Mouse (Mus musculus) ovary, postnatal 14 days (tissue): ENCODE data around the gene Arhgef25.
A peak's percentile ranks its signal among the peaks of the same experiment; 100 is the strongest.

Experiments
- DNase-seq: peaks from one replicate; pipeline ENCODE4 v3.0.0; 2022; ENCODE audit warnings: low spot score

Arhgef25 gene

DNA sequence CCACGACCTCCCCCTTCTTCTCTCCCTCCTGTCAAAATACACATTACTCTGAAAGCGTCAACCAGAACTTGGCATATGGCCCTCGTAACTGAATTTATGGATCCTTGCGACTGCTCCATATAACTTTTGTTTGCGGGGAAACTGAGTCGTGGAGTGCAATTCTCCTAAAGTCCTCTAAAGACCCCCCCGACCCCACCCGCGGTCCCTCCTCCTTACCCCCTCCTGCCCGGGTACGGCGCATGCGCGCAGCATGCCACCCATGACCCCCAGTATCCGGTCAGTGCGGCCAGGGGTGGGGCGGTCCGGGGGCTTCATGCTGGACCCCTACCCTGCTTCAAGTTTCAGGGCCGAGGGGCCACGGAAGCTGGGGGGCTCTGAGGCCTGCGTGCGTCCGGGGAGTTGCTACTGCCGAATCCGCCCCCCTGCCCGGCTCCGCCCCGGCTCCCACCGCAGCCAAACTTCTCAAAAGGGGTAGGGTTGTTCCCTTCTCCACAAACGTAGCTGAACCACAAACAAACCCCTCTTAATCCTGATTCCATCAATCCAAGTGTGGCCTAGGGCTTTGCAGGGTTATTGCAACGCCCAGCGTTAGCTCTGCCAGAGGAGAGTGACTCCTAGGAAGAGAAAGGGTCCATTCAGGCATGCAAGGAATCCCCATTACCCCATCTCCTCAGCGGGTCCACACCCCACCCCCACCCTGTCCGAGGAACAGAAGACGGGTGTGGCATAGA lies at the start of gene Arhgef25:
Arhgef25 (minus strand) TSS at position 433 of the 731 bp plus-strand sequence.
- peak; percentile 53 for DNase-seq

DNA sequence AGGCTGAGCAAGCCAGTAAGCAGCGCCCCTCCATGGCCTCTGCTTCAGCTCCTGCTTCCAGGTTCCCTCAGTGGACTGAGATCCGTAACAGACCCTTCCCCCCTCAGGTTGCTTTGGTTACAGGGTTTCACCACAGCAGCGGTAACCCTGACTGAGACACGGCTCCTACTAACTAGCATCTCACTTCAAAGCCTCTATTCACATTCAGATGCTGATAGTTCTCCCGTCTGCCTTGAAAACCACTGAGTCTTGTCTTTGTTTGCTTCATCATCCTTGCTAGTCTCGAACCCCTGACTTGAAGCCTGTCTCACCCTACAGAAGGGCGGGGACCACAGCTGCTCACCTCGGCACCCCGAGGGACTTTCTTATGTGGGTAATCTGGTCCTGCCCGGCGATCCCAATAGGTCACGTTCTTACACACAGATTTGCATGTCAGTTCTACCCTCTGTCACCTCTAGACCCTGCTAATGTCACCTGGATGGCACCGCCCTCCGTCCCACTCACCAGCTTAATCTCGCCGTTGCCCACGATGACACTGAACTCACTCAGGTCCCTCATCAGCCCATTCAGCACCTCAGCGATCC lies 48.5 kb upstream of the Arhgef25 start:
- no peak for DNase-seq

GRCm38 (mm10) chr10:127236541-127236940 lies 46.7 kb upstream of the Arhgef25 start:
- DNase-seq: no peak

DNA sequence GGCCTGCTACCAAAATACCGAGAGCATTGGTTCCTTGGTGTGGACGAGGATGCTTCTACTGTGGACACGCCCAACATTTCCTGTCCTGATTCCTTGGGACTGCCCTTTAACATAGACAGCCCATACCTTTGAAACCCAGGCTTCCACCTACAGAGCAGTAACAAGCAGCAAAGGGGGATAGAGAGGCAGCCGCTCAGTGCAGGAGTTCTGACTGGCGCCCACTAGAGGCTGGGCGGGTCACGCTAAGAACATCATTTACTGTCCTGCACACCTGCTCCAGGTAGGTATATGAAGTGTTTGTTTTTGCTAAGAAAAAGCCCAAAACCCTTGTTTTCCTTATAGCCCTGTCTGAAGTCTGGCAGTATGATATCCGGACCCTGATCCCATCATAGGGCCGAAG lies 43.3 kb upstream of the Arhgef25 start:
- no peak for DNase-seq

DNA sequence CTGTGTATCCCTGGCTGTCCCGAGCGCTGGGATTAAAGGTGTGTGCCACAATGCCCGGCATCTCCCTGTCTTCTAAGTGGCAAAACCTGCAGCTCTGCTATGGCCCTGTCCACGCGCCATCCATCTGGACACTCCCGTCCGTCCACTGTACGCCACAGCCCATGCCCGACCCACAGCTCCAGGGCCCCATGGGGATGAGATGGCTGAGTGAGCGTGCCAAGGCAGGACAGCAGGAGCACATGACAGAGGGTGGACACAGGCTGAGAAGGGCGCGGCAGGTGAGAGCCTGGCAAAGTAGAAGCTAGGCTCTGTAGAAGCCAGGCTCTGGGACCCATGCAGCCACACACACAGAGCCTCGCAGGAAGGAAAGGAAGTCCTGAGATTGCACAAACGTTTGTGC lies 41.9 kb upstream of the Arhgef25 start:
- DNase-seq: no peak

DNA sequence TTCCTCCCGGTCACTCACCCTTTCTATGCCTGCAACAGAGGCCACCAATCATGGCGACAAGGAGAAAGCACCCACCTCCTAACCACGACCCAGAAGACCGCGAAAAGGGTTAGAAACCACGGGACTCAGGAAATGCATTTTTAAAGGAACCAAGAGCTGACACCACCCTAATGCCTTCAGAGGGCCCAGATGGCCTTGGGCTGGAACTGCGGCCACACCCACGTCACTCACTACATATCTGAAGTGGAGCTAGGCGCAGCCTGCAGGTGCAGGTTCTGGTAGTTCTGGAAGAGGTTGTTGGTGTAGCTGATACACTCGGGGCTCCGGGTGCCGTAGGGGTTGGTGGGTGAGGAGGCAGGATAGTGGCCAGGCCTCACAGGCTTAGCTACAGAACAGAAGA lies 40.8 kb upstream of the Arhgef25 start:
- DNase-seq: no peak

DNA sequence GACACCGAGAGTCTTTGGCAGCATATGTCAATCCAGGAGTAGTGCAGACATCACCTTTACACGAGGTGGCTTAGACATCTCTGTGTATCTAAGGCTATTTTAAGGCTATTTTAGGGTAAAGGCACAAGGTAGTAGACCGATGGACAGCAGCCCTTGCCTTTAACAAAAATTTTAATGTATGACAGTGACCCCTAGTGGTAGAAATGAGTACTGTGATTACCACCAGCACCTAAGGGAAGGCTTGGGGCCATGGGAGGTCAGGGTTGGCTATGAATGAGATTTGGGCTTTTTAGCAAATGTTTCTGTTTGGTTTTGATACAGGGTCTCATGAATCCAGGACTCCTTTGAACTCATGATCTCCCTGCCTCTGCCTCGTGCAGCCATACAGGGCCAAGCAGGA lies 39.0 kb upstream of the Arhgef25 start:
- DNase-seq: peak; percentile 62

DNA sequence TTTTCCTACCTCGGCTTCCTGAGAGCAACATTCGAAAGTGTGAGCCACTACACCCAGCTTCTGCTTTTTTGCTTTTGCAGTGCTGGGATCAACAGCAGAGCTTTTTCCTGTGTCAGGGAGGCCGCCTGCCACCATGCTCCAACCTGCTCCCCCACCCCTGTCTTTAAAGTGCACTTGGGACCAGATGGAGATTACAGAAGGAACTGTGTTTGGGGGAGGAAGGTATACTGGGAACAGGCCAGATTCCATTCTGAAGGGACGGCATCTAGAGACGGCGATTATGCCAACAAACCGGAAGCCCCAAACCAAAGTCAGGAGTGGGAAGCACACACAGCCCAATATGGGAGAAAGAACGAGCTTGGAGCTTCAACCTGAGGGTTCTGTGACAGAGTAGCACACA lies 37.3 kb upstream of the Arhgef25 start:
- DNase-seq: no peak

DNA sequence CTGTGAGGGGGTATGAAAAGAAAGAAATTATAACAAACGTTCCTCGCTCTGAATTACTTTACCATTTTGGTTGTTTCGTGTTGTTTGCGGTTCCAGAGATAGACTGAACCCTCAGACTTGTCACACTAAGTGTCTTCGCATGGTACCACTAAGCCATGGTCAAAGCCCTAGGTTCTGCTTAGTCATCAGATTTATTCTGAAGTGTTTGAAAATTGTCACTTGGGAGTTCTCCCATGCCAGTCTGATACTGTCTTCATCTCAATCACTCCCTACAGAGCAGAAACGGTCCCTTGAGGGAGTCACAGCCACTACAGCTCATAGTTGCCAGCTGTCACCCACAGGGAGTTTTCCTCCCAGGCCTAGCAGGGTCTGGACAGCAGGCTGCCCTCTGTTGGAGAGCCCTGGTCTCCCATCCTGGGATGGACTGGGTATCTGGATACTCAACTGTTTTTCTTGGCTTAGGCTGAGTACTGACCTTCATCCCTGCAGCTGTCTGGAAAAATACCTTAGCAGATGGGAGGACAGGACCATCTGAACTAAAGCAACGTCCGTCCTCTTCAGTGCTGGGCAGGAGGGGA lies 36.5 kb upstream of the Arhgef25 start:
- DNase-seq: no peak

DNA sequence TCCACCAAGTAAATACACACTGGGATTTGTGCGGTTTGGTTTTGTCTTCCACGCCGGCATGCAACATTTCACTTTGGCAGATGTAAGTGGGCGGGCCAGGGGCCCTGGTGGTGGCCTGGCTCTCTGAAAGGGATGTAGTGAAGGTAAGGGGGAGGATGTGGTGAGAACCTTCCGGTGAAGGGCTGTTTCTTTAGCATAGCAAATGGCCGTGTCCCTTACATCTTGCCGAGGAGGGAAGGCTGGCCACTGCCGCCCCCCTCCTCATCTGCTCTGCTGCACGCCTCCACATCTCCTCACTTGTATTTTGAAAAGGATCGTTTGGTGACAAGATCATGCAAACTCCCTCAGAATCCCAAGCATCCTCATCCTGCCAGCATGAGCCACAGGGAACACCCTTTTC lies 35.8 kb upstream of the Arhgef25 start:
- no peak for DNase-seq

DNA sequence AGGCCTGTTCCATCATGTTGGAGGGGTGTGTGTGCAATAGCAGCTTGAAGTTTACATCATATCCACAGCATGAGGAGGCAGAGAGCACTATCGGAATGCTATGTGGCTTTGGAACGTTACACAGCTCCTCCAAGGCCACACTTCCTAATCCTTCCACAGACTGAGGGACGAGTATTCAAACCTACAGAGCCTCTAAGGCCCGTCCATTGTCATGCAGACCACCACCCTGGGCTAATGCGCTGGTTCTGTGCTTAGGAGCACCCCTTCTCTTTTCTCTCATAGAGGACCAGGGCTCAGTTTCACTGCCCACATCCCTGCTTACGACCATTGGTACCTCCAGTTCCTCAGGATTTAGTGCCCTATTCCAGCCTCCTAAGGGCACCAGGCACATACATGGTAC lies 35.3 kb upstream of the Arhgef25 start:
- DNase-seq: no peak

DNA sequence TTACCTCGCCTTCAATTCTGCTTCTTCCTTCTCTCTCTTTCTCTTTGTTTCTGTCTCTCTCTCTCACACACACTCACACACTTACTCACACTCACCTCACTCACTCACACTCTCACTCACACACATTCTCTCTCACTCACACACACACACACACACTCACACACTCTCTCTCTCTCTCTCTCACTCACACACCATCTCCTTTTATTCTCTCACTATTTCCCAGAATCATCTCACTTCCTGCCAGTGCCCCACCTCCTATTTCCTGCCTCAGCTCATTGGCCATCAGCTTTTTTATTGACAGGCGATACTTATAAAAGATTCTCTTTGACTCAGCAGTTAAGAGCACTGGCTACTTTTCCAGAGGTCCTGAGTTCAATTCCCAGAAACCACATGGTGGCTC lies 28.5 kb upstream of the Arhgef25 start:
- no peak for DNase-seq

- no peak for DNase-seq
These were observed 27.3 kb upstream of the Arhgef25 start for GRCm38 (mm10) chr10:127217177-127217576.

DNA sequence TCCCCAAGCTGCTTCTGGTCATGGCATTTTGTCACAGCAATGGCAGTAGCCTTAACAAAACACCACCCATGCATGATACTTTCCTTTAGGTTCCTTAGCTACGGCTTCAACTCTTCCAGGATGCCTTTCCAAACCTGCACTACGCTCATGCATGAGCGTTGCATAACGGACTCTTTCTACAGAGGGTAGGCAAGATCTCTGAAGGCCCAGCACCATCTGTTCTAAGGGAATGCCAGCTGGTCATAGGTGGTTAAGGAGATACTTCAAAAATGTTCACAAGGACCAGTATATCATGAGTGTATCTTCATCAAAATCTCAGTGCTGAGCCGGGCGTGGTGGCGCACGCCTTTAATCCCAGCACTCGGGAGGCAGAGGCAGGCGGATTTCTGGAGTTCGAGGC lies 26.6 kb upstream of the Arhgef25 start:
- no peak for DNase-seq

DNA sequence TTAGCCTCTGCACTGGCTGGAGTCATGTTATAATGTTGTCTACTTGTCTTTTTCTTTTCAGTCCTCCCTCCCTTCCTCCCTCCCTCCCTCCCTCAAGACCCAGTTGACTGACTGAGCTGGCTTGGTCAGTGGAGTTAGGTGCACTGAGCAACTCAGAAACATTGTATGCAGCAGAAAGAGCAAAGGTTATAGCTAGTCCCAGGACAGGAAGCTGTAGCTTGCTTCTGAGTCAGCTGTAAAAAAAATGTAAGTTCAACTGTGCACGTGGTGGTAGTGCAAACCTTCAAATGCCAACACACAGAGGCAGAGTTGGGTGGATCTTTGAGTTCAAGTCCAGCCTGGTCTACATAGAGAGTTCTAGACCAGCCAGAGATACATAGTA lies 24.5 kb upstream of the Arhgef25 start:
- DNase-seq: no peak

DNA sequence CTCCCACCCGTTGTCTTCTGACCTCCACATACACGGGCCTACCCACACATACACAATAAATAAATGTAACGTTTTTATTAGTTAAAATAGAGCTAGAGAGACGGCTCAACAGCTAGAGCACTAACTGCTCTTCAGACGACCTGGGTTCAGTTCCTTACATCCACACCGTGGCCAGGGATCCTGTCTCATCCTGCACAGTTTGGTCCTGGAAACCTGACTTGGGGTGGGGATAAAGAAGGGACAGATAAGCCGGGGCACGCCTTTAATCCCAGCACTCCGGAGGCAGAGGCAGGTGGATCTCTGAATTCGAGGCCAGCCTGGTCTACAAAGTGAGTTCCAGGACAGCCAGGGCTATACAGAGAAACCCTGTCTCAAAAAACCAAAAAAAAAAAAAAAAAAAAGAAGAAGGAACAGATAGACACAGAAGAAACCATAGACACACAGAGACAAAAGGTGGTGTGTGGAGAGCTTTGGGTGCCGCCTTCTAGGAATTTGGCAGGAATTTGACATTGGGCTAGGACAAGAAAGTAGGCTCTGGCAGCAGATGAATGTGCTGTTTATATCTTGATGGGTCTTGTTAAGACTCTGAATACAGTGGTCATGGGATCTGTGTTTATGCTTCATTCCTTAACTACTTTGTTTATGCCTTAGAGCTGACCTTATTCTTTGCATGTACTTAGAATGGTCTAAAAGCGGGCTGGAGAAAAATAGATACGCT lies 24.0 kb upstream of the Arhgef25 start:
- no peak for DNase-seq

- DNase-seq: no peak
These were observed 23.4 kb upstream of the Arhgef25 start for GRCm38 (mm10) chr10:127213272-127213671.

GRCm38 (mm10) chr10:127211414-127211854 lies 21.6 kb upstream of the Arhgef25 start, which contains the start of gene Pip4k2c:
TSS of gene Pip4k2c (minus strand) at chr10:127211585.
- peak; percentile 88 for DNase-seq

DNA sequence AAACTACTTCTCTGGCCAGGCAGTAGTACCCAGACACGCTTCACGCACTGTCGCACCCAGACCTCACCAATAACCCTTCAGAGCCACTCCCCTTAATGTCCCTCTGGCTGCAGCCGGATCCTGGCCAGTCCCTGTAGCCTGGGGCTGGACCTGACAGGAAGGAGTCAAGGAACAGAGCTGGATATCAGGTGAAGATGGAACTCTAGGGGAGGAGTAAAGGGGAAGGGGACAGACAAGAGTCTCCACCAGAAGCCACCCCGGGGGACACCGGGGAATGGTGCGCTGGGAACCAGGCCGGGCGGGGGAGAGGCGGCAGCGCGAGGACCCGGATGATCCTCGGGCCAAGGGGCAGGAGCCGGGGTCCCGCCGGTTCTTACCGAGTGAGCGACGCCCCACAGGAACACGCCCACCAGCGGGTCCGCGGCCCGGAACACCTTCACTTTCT lies 21.1 kb upstream of the Arhgef25 start:
- peak; percentile 28 for DNase-seq

GRCm38 (mm10) chr10:127209928-127210570 lies 20.2 kb upstream of the Arhgef25 start:
- no peak for DNase-seq

DNA sequence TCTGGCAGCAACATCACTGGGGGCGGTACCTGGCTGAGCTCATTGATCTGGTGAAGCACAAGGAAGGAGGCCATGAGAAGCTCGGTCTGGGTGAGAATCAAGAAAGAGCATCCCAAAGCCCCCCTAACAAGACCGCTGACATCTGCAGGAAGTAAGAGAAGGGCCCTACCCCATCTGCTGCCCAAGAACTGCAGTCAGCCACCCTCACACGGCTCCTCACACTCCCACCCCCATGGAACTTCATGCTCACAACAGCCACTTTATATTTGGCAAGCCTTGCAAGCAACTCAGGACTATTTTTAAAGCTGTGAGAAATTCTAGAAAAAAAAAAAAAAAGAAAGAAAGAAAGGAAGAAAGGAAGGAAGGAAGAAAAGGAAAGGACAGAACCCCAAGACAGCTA lies 19.0 kb upstream of the Arhgef25 start:
- DNase-seq: no peak

GRCm38 (mm10) chr10:127205373-127205772 lies 15.5 kb upstream of the Arhgef25 start:
- DNase-seq: no peak
